Mouse (Mus musculus) bone marrow macrophage, adult 2 months (primary cell): ENCODE results near the gene Tbcd.

Source experiments
- CTCF ChIP-seq: IDR thresholded peaks from 2 replicates; pipeline ENCODE4 v1.5.1; 2012; ENCODE audit warnings: low read depth, mild to moderate bottlenecking, low read length, moderate library complexity
- POLR2A ChIP-seq: IDR thresholded peaks from 2 replicates; pipeline ENCODE4 v1.6.1; 2012; ENCODE audit warnings: mild to moderate bottlenecking, low read depth, low read length, borderline replicate concordance

DNA sequence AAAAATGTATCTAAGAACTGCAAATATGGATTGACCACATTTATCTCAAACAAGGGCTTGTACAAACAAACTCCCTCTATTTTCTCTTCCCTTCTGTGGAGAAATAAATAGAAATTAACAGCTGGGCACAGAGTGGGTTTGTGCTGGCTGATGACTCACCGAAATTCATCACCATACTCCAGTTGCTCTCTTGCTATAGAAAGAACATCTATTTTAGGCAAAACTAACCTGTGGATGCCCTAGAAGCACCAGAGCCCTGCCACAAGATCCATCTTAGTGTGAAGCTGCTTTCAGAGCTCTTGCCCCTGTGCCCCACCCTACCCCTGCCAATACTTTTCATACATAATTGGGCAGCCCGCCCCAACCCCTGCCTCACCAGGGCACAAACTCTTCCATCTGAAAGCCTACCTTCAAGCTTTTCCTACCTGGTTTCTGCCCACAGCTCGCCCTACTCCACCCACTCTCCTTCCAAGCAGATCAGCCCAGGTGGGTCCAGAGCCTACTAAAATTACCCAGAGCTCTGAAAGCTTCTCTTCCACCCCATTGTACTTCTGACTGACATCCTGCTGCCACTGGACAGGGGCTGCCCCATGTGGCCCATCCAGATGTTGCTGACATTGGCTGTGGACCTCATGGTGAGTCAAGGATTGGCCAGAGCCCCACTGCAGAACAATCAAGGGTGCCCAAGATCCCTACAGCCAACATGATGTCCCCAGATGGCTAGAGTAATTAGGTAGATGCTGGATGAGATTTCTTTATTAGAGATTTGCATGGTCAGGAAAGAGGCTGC lies 44.2 kb upstream of the Tbcd start:
- TF ChIP-seq POLR2A: no peak
- TF ChIP-seq CTCF: no peak
